11 mouse cellular contexts compared by ENCODE assay signal in the genomic region with DNA sequence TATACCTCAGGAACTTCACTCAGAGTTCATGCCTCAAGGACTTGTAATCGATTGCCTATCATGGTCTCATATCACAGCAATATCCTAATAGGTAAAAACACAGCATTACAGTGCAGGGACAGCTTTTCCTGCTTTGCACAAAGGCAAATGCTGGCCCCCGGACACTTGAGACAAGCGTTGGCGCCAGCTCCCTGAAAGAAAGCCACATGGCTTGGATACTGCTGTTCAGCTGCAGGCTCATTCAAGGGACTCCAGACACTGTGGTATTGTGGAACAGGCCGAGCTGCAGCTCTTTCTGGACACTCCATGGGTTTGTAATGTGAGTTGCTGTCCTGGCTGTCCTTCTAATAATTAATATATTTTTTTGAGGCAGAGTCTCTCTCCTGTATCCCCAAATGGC.
"Had no signal": no experiment of that assay in that cellular context is flagged by ENCODE, and none has a peak within 500 bp of the region (broad histone marks: within the 10 kb centered on the region; RNA-seq: fewer than 3 reads in every experiment).

No protein-coding gene starts in this region.

- DNase-seq: kidney, adult 9 months; kidney, postnatal 14 days; kidney, postnatal 4 days; liver, embryonic 13.5 days; lung, adult 2 months; lung, postnatal 14 days; lung, postnatal 4 days; midbrain, embryonic 14.5 days; right cerebral cortex, postnatal 25 days; thymus, adult 18-20 months; thymus, postnatal 36 days had no signal
